Mouse (Mus musculus): ENCODE measurements around the gene Pacsin2. TPM values are rescaled to one million over a fixed set of nuclear protein-coding genes. Genes with fewer than 3 reads are reported as not detected.

Gene Pacsin2
- polyA plus RNA-seq, 1 experiment = 74.1 TPM

- no peak for TF ChIP-seq GATA1 (IDR thresholded peaks at IDR 0.05; ENCODE audit: low read length)
These were observed 21.8 kb downstream of the Pacsin2 start for GRCm38 (mm10) chr15:83442495-83443037.

- no peak for TF ChIP-seq GATA1 (IDR thresholded peaks at IDR 0.05; ENCODE audit: low read length)
These were observed 23.7 kb downstream of the Pacsin2 start for GRCm38 (mm10) chr15:83440726-83441125.

- TF ChIP-seq GATA1 (IDR thresholded peaks at IDR 0.05; ENCODE audit: low read length) = no peak
These were observed 27.9 kb downstream of the Pacsin2 start for GRCm38 (mm10) chr15:83436541-83436940.

GRCm38 (mm10) chr15:83435324-83436090 lies 28.9 kb downstream of the Pacsin2 start:
- no peak for TF ChIP-seq GATA1 (IDR thresholded peaks at IDR 0.05; ENCODE audit: low read length)

DNA sequence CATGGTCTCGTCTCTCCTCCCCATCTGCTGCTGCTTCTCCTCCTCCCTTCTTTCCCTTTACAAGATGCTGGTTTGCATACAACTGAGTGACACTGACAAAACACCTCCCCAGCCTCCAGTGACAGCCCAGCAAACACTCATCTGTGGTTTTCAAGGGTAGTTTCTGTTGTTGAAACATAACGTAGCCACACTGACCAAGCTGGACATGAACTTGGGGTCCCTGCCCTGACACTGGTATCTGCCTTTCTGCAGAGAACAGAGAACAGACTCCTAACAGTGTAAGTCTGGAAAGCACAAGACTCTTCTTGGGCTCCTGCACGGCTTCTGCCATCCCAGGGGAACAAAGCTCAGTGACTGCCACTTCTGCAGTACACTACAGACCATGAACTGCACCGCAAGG lies 29.7 kb downstream of the Pacsin2 start:
- no peak for TF ChIP-seq GATA1 (IDR thresholded peaks at IDR 0.05; ENCODE audit: low read length)

- TF ChIP-seq GATA1 (IDR thresholded peaks at IDR 0.05; ENCODE audit: low read length) = no peak
These were observed 31.1 kb downstream of the Pacsin2 start for GRCm38 (mm10) chr15:83433344-83433743.

DNA sequence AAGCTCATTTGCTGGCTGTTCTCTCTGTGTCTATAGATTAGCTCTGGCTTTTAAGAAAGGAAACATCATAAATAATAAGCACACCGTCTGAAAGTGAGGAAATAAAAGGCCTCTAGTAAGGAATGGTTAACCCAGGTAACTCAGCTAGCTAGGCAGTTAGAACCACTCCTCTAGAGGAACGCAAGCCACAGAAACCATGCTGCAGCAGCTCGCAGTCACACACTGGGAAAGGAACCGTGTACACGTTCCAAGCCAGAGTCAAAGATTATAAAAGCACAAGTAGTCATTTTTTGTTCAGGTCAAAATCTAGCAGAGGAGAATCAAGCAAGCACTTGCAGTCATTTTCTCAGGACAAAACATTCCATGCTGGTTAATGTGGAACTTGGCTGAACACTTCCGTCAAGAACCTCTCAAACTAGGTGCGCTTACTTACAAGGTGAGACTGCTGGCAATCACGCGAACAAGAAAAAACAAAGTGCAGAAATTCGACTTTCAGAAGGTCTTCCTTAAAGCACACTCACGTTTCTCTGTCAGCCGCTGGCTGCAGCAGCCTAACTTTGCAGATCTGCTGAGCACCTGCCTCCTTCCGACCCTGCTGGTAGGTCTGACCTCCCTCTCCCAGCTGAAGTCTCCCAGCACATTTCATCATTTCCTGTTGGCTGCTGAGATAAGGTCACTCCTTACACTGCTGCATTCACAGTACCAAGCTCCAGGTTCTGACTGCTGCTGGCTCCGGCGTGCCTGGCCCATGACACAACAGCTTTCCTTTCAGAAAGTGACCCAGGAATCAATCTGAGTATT lies 32.0 kb downstream of the Pacsin2 start:
- no peak for TF ChIP-seq GATA1 (IDR thresholded peaks at IDR 0.05; ENCODE audit: low read length)

DNA sequence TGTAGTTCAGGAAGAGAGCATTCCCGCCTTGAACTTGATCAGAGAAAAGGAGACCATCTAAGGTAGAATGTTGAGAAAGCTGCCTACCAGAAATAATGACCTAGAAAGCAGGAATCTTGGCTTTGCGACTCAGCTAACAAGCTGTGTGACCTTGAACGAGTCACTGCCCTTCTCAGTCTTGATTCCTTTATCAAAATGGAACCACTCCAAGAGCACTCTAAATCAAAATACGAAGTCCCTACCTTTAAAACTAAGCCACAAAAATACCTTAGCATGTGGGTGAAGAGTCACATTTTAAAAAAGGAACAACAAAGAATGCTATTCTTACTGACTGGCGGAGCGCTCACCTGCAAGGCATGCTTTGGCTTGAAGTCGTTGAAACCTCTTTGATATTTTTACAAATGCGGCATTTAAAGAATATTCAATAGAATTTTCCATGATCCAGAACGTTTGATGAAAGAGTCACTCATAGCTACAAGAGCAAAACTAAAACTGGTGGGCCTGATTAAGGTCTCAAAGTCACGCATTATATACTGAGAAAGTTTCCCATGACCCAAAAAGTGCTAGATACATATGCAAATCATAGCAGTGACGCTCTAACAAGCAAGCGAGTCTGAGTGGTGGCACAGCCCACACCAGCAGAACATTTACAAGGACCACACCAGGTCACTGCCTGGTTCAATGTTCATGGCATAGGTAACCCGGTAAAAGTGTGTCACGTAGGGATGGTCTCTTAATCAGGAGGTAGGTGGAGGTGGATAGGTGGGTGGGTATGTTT lies 33.2 kb downstream of the Pacsin2 start:
- TF ChIP-seq GATA1 (IDR thresholded peaks at IDR 0.05; ENCODE audit: low read length) = no peak

- TF ChIP-seq GATA1 (IDR thresholded peaks at IDR 0.05; ENCODE audit: low read length) = no peak
These were observed 34.0 kb downstream of the Pacsin2 start for GRCm38 (mm10) chr15:83430419-83430818.

GRCm38 (mm10) chr15:83428586-83428985 lies 35.8 kb downstream of the Pacsin2 start:
- TF ChIP-seq GATA1 (IDR thresholded peaks at IDR 0.05; ENCODE audit: low read length) = no peak

GRCm38 (mm10) chr15:83427294-83428163 lies 36.9 kb downstream of the Pacsin2 start:
- no peak for TF ChIP-seq GATA1 (IDR thresholded peaks at IDR 0.05; ENCODE audit: low read length)

- no peak for TF ChIP-seq GATA1 (IDR thresholded peaks at IDR 0.05; ENCODE audit: low read length)
These were observed 38.6 kb downstream of the Pacsin2 start for GRCm38 (mm10) chr15:83425794-83426193.

GRCm38 (mm10) chr15:83425277-83425676 lies 39.1 kb downstream of the Pacsin2 start:
- TF ChIP-seq GATA1 (IDR thresholded peaks at IDR 0.05; ENCODE audit: low read length) = no peak

DNA sequence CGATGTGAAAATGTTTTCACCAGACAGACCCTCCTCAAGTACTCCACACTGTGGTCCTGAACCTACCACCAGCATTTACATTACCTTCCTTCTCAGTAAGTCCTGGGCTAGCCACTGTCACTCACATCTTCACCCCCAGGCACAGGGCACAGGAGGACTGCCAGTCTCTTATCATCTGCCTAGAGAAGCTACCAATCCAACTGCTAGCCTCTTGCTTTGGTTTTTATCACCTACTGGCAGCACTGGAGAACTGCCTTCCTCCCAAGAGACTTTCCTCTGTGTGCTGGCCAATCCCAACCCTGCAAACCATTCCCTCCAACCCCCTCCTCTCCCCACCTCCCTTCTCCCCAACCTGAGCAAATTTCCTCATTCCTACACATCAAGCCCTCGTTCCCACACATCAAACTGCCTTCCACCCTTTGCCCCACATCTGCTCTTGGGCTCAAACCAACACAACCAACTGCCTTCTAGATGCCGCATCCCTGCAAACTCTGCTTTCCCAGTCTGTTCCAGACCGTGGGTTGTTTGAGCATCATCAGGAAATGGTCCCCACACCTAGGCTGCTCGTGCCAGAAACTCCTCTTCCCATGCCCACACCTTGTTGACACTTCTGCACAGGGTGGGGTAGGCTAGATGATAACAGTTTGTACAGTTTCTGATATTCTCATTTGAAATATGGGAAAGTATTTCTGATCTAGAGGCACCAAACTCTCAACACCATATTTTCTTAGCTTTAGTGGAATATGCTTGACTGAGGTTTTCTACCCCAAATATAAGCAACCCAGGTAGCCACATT lies 40.6 kb downstream of the Pacsin2 start:
- no peak for TF ChIP-seq GATA1 (IDR thresholded peaks at IDR 0.05; ENCODE audit: low read length)
